Mouse (Mus musculus) right cerebral cortex, adult 18-20 months (tissue): ENCODE results near the gene Trak1.

Experiments used
- DNase-seq: peaks from one replicate; pipeline ENCODE4 v3.0.0; 2022; ENCODE audit warnings: mixed read lengths

Gene Trak1

GRCm38 (mm10) chr9:121295221-121295620 lies 2.1 kb upstream of the Trak1 start:
- no peak for DNase-seq

DNA sequence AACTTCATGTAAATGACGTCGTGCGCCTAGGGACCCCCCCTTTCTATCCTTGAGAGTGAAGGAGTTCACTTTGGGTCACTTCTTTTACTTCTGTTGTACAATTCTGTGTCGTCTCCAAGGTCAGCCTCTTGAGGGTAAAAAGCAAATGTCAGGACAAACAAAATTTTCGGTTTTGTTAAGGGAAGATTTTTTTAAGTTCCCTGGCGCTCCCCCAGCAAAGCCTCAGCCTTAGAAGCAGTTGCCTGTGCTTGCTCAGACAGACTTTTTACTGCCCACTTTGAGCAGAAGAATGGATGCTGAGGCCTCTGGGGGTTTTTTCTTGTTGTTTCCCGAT lies 730 bp downstream of the Trak1 start:
- no peak for DNase-seq

DNA sequence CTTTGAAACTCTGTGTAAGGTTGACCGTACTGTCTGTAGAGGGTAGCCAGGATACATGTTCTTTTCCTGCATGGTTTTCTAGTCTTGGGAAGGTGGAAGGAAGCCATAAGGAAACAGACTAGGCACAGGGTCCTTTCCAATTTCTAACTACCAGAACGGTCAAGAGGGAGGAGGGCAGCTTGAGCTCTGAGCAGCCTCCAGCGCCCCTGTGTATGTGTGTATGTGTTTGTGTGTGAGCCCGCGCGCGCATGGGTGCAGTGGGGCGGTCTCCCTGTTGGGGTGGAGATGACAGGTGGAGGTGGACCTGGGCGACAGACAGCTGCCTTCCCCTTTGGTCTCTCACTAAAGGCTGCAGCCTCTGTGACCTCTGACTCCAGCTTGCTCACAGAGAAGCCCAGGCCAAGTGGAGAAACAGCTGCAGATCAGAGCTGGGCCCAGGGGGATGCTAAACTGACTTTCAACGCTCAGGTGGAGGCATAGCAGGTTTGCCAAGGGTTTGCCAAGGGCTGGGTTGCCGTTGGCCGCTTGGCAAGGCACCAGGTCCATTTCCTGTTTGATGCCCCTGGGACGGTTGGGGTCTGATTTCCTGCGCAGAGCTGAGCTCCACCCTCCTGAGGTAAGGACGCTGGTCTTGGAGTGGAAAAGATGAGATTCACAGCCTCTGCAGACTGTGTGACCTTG lies 1.2 kb downstream of the Trak1 start:
- no peak for DNase-seq

DNA sequence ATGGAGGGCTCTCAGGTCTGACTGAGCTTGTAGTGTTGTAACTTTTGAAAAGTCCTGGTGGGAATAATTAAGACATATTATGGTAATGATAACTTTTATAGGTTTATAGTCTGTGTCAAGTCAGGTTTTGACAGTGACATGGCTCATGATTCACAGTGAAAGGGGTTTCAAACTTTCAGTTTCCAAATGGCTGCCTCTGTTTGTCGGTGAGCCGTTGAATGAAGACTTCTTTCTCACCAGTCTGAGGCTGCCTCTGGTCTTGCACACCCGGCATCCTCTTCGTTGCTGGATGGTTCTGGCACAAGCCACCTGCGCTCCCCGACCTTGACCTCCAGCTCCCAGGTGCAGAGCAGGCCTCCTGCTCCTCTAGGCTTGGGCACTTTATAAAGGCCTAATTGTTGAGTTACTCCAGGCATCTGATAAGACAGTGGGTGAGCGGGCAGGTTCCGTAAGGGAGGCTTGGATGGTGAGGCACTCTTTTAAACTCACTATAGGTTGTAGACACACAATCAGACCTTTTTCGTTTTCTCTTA lies 2.0 kb downstream of the Trak1 start:
- no peak for DNase-seq

DNA sequence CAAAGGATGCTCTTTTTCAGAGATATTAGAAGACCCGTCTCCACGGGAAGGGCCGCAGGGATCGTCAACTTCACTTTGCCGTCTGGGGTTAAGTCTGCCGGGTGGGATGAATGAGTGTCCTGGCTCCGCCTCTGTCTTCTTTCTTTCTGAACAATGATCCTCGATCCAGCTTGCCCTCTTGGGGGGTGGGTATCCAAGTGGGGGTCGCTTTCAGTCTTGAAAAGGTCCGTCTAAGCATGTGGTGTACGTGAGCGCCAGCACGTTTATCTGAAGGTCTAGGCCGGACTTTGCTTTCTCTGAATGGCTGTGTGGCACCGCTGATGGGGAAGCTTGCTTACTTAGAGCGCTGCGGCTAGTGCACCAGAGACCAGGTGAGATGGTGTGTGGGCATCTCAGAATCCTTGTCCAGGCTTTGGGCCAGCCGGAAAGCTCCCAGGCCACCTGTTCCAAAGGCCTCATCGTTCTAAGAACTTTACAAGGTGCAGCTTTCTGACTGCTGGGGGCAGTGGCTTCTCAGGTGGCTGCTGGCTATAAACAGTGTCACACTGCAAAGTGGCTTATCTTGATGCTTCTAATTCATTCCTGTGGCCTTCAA lies 2.8 kb downstream of the Trak1 start:
- DNase-seq: no peak

GRCm38 (mm10) chr9:121301041-121301920 lies 4.0 kb downstream of the Trak1 start:
- DNase-seq: no peak

GRCm38 (mm10) chr9:121302543-121302942 lies 5.2 kb downstream of the Trak1 start:
- no peak for DNase-seq

- no peak for DNase-seq
Observed at GRCm38 (mm10) chr9:121303086-121303485, 5.8 kb downstream of the Trak1 start.

DNA sequence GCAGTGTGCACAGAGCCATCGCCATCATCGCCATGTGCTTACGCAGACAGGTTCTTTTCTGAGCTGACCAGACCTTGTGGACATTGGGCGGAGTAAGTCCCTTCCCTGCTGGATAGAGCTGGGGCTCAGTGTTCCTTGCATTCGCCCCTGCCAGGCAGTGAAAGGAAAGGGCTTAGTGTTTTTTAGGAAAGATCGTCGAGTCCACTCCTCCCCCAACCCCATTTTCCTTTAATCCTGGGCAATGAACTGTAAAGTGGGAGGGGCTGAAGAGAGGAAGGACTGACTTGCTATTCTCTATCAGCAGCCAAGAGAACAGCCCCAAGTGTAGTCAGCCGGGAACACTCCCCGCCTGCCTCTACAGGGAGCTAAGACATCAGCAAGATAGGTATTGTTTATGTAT lies 6.4 kb downstream of the Trak1 start:
- DNase-seq: no peak

DNA sequence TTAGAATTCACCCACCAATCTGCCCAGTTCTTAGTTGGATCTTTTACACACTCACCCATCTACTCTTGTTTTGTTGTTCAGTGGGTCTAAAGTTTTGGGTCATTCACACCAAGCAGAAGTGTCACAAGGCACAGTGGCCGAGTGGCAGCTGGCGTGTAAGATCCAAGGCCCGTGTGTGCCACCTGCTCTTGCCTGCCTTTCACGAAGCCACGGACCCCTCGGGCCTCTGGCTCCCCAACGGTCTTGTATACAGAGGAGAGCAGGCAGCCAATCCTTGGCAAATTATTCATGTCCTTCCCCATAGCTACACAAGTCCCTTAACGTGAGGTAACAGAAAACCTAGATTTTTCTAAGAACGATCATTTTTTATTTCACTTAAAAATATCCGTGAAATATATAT lies 7.2 kb downstream of the Trak1 start:
- no peak for DNase-seq

DNA sequence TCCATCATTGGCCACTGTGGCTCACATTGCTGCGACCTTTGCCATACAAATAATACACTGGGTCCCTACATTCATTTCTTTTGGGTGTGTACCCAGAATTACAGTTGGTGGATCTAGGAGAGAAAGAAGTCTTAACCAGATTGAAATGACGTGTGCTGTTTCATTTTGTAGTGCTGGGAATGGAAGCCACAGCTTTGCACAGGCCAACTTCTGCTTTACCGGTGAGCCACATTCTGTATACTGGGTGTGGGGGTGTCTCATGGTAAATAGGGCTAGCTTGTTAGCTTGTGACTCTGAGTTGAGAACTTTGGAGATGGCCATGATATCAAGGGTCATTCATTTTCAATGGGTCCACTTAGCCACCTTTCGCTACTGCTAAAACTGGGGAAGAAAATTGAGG lies 8.2 kb downstream of the Trak1 start:
- no peak for DNase-seq

DNA sequence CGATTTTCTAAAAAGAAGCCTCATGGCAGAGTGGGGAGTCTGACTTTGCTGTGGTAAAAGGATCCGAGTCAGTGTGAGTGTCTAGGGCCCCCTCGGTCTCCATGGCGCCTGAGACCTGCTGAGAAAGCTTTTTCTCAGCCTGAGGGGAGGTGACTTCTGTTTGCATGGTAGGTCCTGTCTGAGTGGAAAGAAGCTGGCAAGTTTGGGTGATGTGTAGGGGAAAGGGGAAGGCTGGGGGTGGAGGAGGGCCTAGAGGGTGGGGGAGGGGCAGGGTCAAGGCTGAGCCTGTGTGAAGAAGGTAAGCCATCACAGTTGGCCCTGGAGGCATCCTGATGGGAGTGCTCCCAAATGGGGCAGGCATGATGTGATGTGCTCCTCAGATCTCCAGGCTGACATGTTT lies 12.0 kb downstream of the Trak1 start:
- DNase-seq: no peak

DNA sequence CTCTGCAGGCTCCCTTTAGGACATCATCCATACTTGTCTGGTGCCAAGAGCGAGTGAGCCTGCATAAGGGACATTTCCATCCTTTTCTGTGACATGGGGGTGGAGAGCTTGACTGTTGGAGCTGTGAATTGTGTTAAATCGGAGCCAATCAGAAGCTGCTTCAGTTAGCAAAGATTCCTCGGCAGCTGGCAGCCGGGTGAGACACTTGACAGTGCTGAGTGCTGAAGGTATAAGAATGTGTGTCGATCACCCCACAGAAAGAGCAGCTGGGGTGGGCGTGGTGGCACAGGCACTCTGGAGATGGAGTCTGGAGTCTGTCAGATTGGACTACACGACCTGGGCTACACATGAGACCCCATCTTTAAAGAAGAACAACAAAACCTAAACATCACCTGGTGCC lies 13.2 kb downstream of the Trak1 start:
- DNase-seq: peak; percentile 55

DNA sequence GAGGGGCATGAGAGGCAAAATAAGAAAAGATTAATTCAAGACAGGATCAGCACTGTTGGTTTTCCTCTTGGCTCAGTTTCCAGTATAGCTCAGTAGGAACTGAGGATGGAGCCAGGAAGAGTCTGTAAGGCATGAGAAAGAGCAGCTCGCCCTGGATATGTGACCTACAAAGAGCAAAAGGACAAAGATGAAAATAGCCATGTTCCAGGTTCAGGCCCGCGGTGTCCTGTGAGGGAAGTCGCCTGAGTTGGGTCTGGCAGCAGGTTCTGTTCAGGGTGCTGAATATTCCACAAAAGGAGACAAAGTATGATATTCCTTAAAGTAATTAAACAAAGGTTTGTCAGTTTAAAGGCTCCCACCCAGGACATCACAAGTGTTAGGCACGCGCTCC lies 14.5 kb downstream of the Trak1 start:
- DNase-seq: no peak

DNA sequence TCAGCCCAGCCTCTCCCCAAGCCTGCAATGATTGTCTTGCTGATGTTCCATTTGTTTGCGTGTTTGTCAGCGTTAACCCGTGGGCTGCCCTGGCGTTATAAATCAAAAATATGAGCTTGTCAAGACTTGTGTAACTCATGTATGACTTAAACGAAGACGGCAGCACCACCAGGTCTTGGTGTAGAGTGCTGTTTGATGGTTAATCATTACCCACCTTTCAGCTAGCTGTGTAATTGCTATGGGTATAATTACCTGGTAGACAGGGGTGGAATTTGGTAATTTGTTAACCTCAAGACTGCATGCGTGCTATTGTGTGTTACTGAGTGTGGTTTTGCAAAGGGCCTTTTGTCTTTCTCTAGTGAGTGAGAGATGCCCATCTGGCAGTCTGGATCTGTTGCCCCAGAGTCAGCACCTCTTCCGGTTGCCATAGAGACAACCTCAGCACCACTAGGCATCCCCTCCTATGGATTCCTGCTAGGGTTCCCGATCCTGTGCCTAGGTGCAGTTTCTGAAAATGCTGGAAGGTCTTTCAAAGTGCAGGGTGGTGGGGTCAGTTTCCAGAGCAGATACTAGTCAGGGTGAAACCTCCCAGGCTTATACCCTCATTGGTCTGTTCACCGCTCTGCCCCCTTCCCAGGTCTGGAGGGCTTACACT lies 15.1 kb downstream of the Trak1 start:
- DNase-seq: no peak

- peak; percentile 62 for DNase-seq
Observed at GRCm38 (mm10) chr9:121313656-121314374, 16.5 kb downstream of the Trak1 start.

DNA sequence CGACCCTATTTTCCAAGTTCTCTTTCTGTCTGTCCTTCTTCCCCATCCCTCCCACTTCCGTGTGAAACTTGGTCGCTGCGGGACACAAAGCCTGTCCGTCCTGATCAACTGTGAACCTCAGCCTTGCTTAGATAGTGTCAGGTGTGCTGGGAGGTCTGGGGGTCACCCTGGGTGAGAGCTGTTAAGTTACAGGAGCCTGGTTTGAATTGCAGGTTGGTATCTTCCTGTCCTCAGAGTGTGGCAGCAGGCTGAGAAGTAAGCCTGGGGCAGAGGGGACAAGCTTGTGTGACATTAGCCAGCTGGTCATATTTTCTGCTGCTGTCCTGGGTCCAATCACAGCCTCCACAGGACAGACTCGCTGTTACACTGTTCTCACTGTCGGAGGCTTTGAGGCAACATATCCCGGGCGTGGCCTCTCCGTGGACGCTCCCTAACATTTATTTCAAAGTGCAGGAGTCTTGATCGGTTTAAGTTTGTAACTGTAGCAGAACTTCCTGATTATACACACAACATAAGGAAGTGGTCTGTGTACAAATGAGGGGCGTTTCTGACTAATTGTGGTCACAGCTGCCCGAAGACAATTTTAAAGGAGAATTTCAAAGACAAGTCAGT lies 17.3 kb downstream of the Trak1 start:
- DNase-seq: no peak

DNA sequence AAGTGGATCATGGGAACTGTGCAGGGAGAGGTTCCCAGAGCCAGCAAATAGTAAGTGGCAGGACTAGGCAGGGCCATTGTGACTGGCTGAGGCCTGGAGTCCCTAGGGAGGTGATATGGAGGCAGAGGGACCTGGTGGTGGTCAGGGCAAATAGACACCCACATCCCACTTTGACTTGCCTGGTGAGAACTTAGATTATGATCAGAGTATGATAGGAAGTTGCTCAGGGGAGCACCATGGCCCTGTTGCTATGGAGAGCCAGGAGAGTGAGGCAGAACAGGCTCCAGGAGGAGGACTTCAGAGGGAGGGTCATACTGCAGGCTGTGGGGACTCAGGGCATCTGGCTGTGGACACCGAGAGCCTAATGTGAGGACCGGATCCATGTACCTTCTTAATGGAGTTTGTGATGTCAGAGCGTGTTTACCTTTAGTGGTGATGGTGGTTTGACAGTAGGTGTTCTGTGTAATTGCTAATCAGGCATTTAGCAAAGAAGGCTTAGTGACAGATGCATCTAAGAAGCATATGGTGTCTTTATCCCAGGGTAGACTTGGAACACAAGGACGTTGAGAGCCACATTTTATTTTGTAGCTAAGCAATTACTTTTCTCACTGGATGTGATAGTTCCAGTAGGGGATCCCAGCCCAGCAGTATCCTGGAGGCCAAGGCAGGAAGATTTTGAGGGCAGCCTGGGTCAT lies 18.7 kb downstream of the Trak1 start:
- no peak for DNase-seq

DNA sequence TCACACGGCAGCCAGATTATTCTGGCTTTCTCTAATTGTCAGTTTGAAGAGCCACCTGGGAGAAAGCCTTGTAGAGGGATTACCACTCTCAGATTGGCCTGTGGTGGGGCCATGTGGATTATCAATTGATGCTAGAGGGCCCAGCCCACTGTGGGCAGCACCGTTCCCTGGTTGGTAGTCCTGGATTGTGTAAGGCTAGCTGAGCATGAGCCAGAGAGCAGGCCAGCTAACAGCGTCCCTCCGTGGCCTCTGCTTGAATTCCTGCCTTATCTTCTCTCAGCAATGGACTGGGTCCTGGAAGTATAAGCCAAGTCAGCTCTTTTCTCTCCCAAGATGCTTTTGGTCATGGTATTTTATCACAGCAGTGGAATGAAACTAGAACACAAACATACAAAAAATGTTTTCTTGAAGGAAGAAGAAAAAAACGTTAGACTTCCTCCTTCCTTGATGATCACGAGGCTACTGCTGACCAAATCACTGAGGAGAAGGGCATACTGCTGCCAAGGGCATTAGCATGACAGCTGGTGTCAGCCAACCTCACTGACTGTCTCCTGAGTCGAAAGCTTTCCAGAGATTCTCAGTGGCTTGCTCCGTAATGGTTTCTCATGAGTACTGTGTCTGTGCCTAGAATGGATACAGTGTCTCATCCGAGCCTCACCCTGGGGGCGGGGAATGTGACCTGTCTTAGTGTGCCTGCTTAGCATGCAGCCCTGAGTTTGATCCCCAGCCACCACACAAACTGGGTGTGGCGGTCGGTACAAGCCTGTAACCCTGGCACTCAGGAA lies 19.5 kb downstream of the Trak1 start:
- DNase-seq: no peak

GRCm38 (mm10) chr9:121319323-121319966 lies 22.1 kb downstream of the Trak1 start:
- peak; percentile 71 for DNase-seq
